Mouse (Mus musculus): ENCODE data around the gene Rapgef3.

Gene Rapgef3

DNA sequence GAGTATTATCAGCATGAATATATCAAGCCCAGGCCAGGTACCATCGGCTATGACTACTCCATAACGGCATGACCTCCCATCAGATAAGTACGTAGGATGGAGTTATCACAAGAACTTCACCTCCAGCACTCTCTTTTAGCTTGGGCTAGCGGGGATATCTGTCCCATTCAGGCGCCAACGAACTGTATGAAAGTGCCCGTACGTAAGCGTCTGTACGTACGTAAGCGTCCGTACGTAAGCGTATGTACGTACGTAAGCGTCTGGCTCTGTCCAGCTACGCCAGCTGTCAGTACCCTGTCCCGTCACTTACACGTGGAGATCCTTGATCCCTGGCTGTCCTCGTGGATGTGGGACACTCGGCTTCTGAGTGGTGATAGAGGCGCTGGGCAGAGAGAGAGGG is 21.0 kb downstream of the Rapgef3 start:
- no peak for DNase-seq (ENCODE audit: low read depth, low spot score)

DNA sequence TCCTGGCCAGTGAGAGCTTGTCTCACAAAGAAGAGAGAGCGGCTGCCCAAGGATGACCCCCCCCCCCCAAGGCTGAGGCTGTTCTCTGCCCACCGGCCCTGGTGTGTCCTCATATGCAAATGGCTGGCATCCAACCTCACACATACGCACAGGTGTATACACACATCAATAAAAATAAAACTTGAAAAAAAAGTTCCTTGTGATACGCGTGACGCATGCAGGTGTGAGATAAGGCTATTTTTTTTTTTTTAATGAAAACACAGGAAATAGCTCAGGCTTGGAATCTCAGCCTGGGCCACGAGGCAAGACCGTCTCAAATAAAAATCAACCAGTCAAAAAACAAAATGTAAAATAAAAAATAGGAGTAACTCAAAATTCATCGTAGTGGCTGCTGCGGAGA is 21.5 kb downstream of the Rapgef3 start:
- DNase-seq (ENCODE audit: low read depth, low spot score), result peak; percentile 75

DNA sequence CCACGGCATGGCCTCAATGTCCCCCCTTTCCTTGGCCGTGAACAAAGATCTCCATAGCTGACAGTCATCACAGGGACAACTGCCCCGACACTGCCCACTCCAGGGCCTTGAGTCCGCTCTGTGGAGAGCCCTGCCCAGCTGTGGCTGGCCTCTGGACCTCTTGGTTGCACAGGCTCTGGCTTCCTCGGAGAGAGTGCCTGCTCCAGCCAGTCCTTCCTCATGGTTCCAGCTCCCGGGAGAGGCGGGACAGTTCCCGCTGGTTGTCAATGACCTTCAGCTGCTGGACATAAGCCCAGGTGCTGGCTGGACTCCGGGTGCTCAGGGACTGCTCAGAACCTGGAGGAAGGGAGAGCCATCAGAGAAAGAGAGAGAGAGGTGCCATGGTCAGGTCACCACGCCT is 22.4 kb downstream of the Rapgef3 start:
- no peak for DNase-seq (ENCODE audit: low read depth, low spot score)

DNA sequence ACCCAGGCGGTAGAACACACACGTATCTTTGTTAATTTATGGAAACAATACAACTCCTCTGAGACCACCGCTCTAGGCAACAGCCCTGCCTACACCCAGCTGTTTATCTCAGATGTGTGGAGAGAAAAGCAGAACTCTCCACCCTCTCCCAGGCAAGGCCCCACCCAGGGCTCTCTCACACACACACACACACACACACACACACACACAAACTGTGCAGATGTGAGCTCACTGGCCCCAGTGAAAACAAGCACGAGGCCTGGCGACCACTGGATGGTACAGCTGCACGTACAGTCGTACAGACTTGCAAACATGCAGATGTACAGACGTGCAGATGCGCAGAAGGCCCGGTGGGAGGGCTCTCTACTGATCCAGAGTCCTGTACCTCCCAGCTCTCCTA is 22.8 kb downstream of the Rapgef3 start:
- peak; percentile 90 for DNase-seq (ENCODE audit: low read depth, low spot score)

DNA sequence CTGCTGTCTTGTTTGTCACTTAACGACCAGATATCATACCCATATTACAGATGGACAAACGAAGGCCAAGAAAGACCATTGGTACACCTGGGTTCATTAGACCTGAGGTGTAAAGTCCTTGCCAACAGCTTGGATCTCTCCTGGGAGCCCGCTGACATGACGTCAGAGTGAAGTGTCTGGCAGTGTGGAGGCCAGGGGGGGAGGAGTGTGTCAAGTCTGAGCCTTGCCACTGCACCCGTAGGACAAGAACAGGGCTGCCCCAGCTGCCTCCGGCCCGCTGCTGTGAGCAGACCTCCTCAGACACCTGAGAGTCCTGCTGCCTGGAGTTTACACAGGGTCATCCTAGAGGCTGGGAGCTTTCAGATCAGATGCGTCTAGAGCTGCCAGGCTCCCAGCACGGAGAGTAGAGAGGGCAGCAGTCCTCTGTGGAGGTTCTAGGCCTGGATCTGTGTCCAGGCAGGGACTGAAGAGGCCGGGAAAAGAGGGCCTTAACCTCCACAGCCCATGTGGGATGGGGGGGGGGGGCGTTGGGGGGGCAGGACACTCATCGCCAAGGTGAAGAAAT is 23.7 kb downstream of the Rapgef3 start:
- DNase-seq (ENCODE audit: low read depth, low spot score), result peak; percentile 46

DNA sequence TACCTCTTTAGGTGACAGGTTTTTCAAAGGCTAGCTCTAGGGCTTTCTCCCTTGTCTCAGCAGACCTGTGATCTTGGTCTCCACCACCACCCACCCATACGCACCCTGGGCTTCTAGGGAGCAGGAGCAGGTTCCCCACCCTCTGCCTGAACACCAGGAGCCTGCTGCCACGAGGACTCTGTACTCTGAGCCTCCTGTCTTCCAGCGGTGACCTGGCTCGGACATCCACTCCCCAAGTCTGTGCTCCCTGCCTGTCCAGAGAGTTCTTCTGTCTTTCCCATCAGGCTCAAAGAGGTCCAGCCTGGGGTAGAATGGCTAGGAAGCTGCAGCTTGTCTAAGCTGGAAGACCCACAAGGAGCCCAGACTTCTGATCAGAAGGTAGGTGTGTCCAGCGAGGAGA is 24.6 kb downstream of the Rapgef3 start:
- DNase-seq (ENCODE audit: low read depth, low spot score), result peak; percentile 45

DNA sequence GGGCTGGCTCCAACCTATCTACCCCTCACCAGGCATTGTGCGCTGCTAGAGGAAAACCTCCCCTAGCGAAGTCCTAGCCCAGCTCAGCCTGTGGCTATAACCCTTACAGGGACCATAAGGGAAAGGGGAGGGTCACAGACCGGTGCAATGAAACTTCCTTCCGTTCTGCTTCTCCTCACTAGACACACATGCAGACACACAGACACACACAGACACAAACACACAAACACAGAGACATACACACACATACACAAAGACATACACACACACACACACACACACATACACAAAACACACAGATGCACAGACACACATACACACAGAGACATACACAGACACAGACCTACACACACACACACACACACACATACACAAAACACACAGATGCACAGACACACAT is 25.2 kb downstream of the Rapgef3 start:
- no peak for DNase-seq (ENCODE audit: low read depth, low spot score)

DNA sequence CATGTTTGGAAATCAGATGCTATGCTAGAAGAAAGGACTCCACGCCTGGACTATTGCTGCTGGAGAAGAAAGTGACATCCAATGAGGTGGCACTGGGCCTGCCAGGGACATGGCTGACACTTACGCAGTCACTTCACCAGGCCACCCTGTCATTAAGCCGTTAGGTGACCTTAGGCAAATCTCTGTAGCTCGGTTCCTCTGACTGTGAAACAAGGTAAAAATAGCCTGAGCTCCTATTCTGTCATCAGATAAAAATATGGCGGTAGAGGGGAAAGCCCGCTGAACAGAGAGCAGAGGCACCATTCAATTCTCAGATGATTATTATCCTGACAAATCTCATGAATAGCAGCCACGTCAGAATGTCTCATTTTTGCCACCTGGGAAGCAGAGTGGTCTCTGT is 25.7 kb downstream of the Rapgef3 start:
- peak; percentile 88 for DNase-seq (ENCODE audit: low read depth, low spot score)

DNA sequence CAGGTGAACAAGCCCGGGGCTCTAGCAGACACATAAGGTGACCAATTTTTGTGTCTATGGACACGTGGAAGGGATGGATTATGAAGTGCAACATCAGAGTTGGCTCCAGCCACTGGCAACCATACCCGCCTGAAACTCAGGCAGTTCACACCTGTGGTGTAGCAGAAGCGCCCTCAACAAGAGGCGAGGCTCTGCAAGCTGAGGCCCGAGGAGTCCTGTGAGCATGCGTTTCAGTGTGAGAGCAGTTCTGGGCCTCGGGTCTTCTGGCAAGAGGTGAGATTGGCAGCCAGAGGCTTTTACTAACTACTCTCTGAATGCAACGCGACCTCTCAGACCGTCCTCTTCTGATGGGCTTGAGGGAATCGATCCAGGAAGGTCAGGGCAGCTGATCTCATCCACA is 26.1 kb downstream of the Rapgef3 start:
- DNase-seq (ENCODE audit: low read depth, low spot score), result peak; percentile 72

DNA sequence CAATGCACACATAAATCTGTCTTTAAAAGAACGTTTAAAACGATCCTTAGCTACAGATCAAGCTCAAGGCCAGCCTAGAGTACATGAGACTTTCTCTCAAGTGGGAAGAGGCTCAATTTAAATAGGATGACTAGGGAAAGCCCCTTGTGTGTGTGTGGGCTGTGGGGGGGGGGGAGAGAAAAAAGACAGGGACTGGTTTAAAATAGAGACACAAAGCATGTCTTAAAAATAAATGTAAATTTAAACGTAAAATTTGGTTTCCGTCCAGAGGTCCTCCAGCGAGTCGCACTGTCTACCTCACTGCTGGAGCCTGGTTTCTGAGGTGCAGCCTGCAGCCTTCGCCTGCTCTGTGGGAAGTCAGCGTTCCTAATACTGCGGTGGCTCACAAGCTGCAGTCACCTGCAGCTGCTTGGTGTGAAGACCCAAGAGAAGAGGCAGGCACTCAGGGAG is 27.5 kb downstream of the Rapgef3 start:
- DNase-seq (ENCODE audit: low read depth, low spot score), result peak; percentile 72

DNA sequence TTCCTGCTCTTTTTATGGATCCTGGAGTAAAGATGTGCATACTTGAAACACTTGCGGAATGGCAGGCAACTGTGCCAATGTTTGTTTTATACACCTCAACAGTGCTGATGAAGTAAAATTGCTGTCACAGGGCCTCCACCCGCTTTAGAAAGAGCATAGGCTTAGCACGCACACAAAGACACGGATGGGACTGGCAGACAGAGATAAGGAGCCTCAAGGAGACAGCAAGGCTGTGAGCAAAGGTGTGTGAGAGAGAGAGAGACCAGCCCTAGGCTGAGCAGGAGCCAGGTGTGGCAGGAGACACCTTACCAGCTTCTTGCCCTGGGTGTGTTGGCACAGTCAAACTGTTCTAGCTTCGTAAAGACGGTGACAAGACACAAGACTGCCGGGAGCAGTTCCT is 28.8 kb downstream of the Rapgef3 start:
- no peak for DNase-seq (ENCODE audit: low read depth, low spot score)

DNA sequence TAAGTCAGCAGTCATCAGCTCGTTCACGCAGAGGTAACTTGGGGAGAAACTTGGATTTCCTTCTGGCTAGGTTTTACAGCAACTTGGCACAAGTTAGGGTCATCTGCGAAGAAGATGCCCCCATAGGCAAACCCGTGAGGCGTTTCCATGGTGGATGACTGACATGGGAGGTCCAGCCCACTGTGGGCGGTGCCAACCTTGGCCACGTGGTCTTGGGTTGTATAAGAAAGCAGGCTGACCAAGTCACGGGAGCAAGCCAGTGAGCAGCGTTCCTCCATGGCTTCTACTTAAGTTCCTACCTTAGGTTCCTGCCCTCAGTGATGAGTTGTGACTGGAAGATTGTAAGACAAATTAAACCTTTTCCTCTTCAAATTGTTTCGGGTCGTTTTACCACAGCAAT is 35.8 kb downstream of the Rapgef3 start:
- DNase-seq (ENCODE audit: low read depth, low spot score), result no peak

DNA sequence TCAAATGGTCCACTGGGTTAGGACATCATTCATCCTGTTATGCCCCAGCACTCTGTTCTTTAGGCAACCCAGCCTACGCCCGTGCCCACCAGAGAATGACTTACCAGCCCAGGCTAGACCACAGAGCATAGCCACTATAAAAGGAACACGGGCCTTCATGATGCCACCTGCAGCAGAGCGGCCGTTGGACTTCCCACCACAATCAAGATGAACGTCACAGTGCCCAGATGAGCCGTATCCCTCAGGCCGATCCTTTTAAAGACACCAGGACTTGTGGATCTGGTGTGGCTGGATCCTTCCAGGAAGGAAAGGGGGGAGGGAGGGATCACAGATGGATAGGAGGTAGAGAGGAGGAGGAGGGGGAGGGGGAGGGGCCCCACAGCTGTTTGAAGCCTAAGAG is 36.7 kb downstream of the Rapgef3 start, which contains the start of gene Endou:
Gene Endou, minus strand, starts transcription at position 229 of the 400 bp plus-strand sequence.
- DNase-seq (ENCODE audit: low read depth, low spot score), result peak; percentile 44

DNA sequence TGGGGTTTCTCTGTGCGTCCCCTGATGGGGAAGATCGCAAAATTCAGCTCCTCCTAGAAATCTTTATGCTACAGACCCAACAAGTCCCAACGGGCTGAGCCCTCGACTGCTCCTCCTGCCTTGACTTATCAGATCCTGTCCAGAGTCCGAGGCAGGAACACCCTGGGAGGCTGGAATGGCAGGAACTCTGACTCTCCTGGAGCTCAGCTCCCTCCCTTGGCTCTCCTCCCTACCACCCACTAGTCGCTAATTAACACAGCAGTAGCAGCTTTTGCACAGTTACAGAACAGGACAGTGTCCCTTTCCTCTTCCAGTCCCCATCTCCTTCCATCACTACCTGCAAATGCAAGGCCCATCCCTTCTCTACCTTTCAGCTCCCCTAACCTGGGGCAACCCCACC is 37.4 kb downstream of the Rapgef3 start:
- no peak for DNase-seq (ENCODE audit: low read depth, low spot score)

DNA sequence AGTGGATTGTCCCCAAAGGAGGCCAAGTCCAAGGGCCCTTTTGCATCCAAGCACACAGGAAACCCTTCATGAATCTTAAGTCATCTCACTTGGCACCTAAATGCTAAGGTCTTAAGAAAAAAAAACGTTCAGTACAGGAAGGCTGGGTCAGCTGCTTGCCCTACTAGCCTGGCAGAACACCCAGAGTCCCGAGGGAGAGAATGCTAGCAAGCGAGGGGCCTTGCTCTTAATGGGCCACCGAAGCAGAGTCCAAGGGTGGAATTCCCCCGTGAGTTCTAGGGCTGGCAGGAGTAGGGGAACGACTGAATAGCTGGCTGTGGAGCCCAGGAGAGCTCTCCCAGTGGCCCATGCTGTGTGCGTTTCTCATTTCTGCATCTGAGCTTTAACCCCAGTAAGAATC is 39.0 kb downstream of the Rapgef3 start:
- DNase-seq (ENCODE audit: low read depth, low spot score), result no peak

DNA sequence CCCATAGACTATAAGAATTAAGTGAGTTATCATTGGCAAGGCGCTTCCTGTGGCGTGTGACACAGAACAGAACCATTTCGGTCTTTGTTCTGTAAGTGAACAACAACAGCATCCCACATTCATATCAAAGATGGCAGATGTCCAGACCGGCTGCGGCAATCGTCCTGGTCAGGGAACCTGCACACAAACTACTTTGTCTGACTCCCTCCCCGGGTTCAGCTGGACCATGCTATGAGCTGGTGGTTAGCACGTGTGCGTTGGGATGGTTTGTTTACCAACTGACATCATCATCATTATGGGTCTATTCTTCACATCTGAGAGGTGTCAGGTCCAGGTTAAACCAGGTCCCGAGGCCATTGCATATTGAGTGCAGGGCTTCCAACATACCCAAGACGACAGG is 39.4 kb downstream of the Rapgef3 start:
- no peak for DNase-seq (ENCODE audit: low read depth, low spot score)

DNA sequence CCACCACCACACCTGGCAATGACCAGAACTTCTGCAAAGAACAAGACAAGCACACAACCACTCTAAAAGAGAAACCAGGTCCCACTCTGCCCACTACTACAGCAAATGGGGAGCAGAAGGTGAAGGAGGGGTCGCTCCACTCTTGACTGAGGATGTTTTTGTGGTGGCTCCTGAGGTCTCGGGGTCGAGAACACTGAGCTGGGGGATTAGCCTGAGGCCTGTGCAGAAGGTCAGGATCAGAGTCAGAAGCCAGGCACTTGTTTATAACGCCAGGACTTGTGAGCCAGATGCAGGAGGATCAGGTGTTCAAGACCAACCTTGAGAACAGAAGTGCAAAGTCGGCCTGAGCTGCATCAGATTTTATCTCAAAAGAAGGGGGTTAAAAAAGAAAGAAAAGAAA is 40.3 kb downstream of the Rapgef3 start:
- DNase-seq (ENCODE audit: low read depth, low spot score), result no peak

DNA sequence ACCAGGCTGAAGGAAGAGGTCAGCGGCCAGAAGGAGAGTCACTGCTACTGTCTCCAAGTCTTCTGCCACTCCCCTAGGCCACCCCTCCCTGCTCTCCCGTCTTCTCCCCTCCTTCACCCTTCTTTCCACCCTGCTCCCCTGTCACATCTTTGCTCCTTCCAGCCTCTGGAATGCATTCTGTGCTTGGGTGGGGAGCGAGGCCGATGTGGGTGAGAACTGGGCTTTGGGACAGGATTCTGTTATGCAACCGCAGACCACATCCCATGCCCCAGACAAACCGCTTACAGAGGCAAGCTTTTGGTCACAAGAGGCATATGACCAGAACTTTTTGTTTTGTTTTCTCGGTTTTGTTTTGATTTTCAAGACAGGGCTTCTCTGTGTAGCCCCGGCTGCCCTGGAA is 40.7 kb downstream of the Rapgef3 start:
- DNase-seq (ENCODE audit: low read depth, low spot score), result no peak

DNA sequence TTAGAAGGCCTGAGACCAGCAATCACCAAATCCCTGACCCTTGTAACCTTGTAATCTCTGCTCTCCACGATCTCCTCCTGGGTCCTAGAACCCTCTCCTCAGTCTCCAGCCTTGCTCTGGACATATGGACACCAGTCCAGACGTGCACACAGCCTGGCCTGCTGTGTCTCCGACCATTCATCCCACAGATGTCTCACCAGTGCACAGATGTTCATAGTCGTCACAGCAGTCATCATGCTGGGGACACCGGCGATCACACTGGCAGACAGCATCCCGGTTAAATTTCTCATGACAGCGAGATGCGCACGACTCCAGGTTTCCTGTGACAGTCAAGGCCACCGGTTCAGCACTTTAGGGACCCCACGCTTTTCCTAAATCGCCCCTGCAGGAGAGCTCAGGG is 41.5 kb downstream of the Rapgef3 start:
- no peak for DNase-seq (ENCODE audit: low read depth, low spot score)

DNA sequence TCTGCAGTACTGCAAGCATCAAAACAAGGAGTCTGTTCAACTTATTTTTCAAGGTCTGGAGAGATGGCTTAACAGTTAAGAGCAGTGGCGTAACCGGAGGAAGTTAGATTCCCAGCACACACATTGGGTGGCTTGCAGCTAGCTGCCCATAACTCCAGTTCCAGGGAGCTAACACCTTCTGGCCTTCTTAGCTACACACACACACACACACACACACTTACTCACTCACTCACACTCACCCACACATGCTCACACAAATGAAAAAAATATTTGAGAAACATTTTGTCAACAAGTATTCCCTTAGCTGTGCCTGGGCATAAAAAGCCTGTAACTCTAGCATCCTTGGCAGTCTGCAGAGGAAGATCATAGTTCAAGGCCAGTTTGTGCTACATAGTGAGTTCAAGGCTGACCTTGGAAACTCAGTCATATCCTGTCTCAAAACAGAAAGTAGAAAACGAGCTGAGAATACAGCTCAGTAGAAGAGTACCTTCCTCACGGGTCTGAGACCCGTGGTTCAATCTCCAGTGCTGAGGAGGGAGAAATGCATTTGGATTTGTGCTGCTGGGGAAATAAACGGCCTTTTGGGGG is 42.5 kb downstream of the Rapgef3 start:
- no peak for DNase-seq (ENCODE audit: low read depth, low spot score)

DNA sequence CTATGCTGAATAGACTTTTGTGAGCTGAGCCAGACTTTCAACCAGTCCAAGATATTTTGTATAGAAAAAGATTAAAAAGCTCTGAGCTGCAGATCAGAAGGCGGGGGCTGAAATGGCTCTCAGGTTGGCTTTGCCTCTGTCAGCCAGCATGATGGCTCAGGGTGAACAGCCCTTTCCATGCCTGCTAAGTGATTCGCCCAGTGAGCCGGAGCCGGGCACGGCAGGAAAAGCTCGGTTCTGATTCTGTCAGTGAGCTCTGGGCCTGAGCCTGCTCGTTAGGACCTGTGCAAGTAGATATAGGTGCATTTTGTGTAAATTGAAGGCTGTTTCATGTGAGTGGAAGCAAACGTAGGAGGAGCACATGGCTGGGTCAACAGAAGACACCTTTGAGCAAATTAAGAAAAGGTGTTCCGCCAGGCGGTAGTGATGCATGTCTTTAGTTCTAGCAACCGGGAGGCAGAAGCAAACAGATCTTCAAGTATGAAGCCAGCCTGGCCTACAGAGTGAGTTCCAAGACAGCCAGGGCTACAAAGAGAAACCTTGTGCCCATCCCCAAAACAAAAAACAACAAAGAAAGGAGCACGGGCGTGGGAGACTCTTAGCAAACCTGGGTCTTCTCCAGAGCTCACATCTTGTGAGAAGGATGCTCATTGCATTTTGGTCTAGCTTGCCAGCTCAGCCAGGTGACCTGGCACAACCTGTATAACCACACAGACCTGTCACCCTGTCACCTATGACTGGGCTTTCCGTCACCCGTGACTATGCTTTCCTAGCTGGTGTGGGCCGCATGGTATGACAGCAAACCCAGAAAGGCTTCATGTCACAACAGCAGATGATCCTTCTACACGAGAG is 43.2 kb downstream of the Rapgef3 start:
- no peak for DNase-seq (ENCODE audit: low read depth, low spot score)

DNA sequence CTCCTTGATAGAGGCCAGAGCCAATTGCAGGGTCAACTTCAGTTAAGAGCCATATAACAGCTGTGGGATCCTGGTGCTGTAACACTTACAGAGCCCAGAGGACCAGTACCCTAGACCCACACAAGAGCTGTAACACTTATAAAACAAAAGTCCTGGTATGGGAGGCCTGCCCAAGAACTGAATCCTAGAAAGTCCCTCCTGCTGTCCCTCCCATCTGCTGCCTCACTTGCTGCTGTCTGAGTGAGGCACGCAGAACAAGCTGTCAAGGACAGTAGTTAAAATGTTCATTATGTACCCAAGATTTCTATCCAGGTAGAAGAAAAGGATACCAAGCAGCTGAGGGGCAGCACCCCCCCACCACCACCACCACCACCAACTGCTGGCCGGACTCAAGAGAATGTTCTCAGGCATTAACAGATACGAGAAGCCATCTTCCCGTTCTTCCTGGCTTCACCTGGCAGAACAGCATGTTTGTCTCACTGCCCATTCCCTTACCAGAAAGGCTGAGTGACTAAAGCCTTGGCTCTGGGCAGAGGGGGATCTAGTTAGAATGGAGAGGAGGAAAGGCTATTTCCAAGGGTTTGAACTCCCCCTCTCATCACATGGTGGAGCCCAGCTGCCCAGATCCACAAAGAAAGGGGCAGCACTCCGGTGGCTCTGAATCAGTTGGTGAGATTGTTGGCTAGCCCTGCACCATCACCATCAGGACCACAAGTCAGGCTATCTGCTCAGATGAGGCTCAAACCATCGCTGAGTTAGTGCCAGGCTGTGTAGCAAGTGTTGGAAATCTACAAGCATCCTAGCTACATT is 44.0 kb downstream of the Rapgef3 start:
- DNase-seq (ENCODE audit: low read depth, low spot score), result peak; percentile 2

Data from A20 (cell line).